Mouse (Mus musculus): ENCODE measurements around the gene Zfp941. TPM values are rescaled to one million over a fixed set of nuclear protein-coding genes. Genes with fewer than 3 reads are reported as not detected.

The Zfp941 gene
- total and polyA plus RNA-seq, 3 experiments = 0.34 TPM; not detected in 2

- peaks cover 68% of the 10 kb centered on the region for H3K27me3 ChIP-seq (replicated peaks)
- H3K79me2 ChIP-seq (replicated peaks; ENCODE audit: control insufficient read depth, extremely low read depth, insufficient read depth, poor library complexity, severe bottlenecking) = no peaks in the 10 kb centered on the region
- in situ Hi-C loops (cut with MboI; ENCODE audit: low pct_ligation_motif_present, low pct_unique_long_range_greater_than_20kb, low sequenced_read_pairs) (no loop called here), dilution Hi-C loops (cut with MboI; ENCODE audit: extremely low pct_ligation_motif_present, extremely low pct_unique_long_range_greater_than_20kb, low sequenced_read_pairs) (no loop called here)
- H3K27ac ChIP-seq (ENCODE audit: insufficient read depth, low read depth) = no peak overlapping the region
- peaks cover 2% of the 10 kb centered on the region for H3K9me3 ChIP-seq (replicated peaks; ENCODE audit: low read length)
- H3K36me3 ChIP-seq (replicated peaks in 1 of 2; ENCODE audit: control insufficient read depth in 1 of 2, insufficient read depth in 1 of 2, low read length in 1 of 2) = no peaks in the 10 kb centered on the region
- H3K4me3 ChIP-seq (replicated peaks in 1 of 3; ENCODE audit: low read depth in 2 of 3, low read length in 2 of 3, poor library complexity in 1 of 3) = no peak overlapping the region
- no peak for DNase-seq (ENCODE audit: extremely low read depth)
- H3K9ac ChIP-seq (ENCODE audit: insufficient read depth, low read depth) = no peak overlapping the region
- TF ChIP-seq MAZ (IDR thresholded peaks at IDR 0.05; ENCODE audit: low read depth, low read length) (no peak), SIN3A (IDR thresholded peaks at IDR 0.05; ENCODE audit: low read length) (no peak), HCFC1 (IDR thresholded peaks at IDR 0.05; ENCODE audit: low read depth, low read length) (no peak), MAX (IDR thresholded peaks at IDR 0.05; ENCODE audit: low read length) (no peak), POLR2AphosphoS2 (IDR thresholded peaks at IDR 0.05; ENCODE audit: low read depth, low read length) (no peak)
- H3K4me1 ChIP-seq (ENCODE audit: control insufficient read depth in 1 of 2, insufficient read depth in 2 of 2) = no peaks in the 10 kb centered on the region
- H3K4me2 ChIP-seq (ENCODE audit: insufficient read depth, low read depth, poor library complexity, severe bottlenecking) = no peak overlapping the region
Measured at GRCm38 (mm10) chr7:140760647-140761046, 61.3 kb downstream of the Zfp941 start.

Other genes starting within 250 kb of the Zfp941 start
Only the 20 nearest of the 27 such genes appear.
- not detected in 2 replicates for gene Olfr539, start 162.2 kb downstream of the Zfp941 start, total RNA-seq (2012; rRNA removed)
- not detected in 2 replicates for gene Olfr539, start 162.2 kb downstream of the Zfp941 start, total RNA-seq (2014; rRNA removed)
- not detected in 2 replicates for gene Olfr539, start 162.2 kb downstream of the Zfp941 start, polyA plus RNA-seq (2012; ENCODE audit: insufficient read length, low read depth)
- not detected in 2 replicates for gene Olfr45, start 140.2 kb downstream of the Zfp941 start, total RNA-seq (2012; rRNA removed)
- gene Olfr45, start 140.2 kb downstream of the Zfp941 start, total RNA-seq (2014; rRNA removed) = not detected in 2 replicates
- not detected in 2 replicates for gene Olfr45, start 140.2 kb downstream of the Zfp941 start, polyA plus RNA-seq (2012; ENCODE audit: insufficient read length, low read depth)
- gene Olfr541, start 124.9 kb downstream of the Zfp941 start, total RNA-seq (2012; rRNA removed) = not detected in 2 replicates
- not detected in 2 replicates for gene Olfr541, start 124.9 kb downstream of the Zfp941 start, total RNA-seq (2014; rRNA removed)
- not detected in 2 replicates for gene Olfr541, start 124.9 kb downstream of the Zfp941 start, polyA plus RNA-seq (2012; ENCODE audit: insufficient read length, low read depth)
- gene Cyp2e1, start 58.4 kb downstream of the Zfp941 start, total RNA-seq (2012; rRNA removed) = not detected in 2 replicates
- gene Cyp2e1, start 58.4 kb downstream of the Zfp941 start, total RNA-seq (2014; rRNA removed) = not detected in 2 replicates
- gene Cyp2e1, start 58.4 kb downstream of the Zfp941 start, polyA plus RNA-seq (2012; ENCODE audit: insufficient read length, low read depth) = not detected in 2 replicates
- not detected in 2 replicates for gene Syce1, start 34.3 kb downstream of the Zfp941 start, total RNA-seq (2012; rRNA removed)
- not detected in 2 replicates for gene Syce1, start 34.3 kb downstream of the Zfp941 start, total RNA-seq (2014; rRNA removed)
- not detected in 2 replicates for gene Syce1, start 34.3 kb downstream of the Zfp941 start, polyA plus RNA-seq (2012; ENCODE audit: insufficient read length, low read depth)
- gene Urah, start 12.8 kb upstream of the Zfp941 start, total RNA-seq (2012; rRNA removed) = not detected in 2 replicates
- gene Urah, start 12.8 kb upstream of the Zfp941 start, total RNA-seq (2014; rRNA removed) = not detected in 2 replicates
- not detected in 2 replicates for gene Urah, start 12.8 kb upstream of the Zfp941 start, polyA plus RNA-seq (2012; ENCODE audit: insufficient read length, low read depth)
- gene Scgb1c1, start 23.4 kb upstream of the Zfp941 start, total RNA-seq (2012; rRNA removed) = not detected in 2 replicates
- not detected in 2 replicates for gene Scgb1c1, start 23.4 kb upstream of the Zfp941 start, total RNA-seq (2014; rRNA removed)
- not detected in 2 replicates for gene Scgb1c1, start 23.4 kb upstream of the Zfp941 start, polyA plus RNA-seq (2012; ENCODE audit: insufficient read length, low read depth)
- not detected in 2 replicates for gene Odf3, start 25.6 kb upstream of the Zfp941 start, total RNA-seq (2012; rRNA removed)
- not detected in 2 replicates for gene Odf3, start 25.6 kb upstream of the Zfp941 start, total RNA-seq (2014; rRNA removed)
- gene Odf3, start 25.6 kb upstream of the Zfp941 start, polyA plus RNA-seq (2012; ENCODE audit: insufficient read length, low read depth) = not detected in 2 replicates
- not detected in 2 replicates for gene Gm45785, start 34.2 kb upstream of the Zfp941 start, total RNA-seq (2012; rRNA removed)
- gene Gm45785, start 34.2 kb upstream of the Zfp941 start, total RNA-seq (2014; rRNA removed) = not detected in 2 replicates
- gene Gm45785, start 34.2 kb upstream of the Zfp941 start, polyA plus RNA-seq (2012; ENCODE audit: insufficient read length, low read depth) = not detected in 2 replicates
- 66.5 and 80.9 TPM in 2 replicates for gene Ric8a, start 34.8 kb upstream of the Zfp941 start, total RNA-seq (2012; rRNA removed)
- gene Ric8a, start 34.8 kb upstream of the Zfp941 start, total RNA-seq (2014; rRNA removed) = 53.2 and 54.2 TPM in 2 replicates
- gene Ric8a, start 34.8 kb upstream of the Zfp941 start, polyA plus RNA-seq (2012; ENCODE audit: insufficient read length, low read depth) = 56.4 and 61.9 TPM in 2 replicates
- 13.8 and 16.7 TPM in 2 replicates for gene Bet1l, start 35.4 kb upstream of the Zfp941 start, total RNA-seq (2012; rRNA removed)
- gene Bet1l, start 35.4 kb upstream of the Zfp941 start, total RNA-seq (2014; rRNA removed) = 11.6 and 13.1 TPM in 2 replicates
- gene Bet1l, start 35.4 kb upstream of the Zfp941 start, polyA plus RNA-seq (2012; ENCODE audit: insufficient read length, low read depth) = 24.3 and 25.1 TPM in 2 replicates
- gene Psmd13, start 59.8 kb upstream of the Zfp941 start, total RNA-seq (2012; rRNA removed) = 165 and 189 TPM in 2 replicates
- gene Psmd13, start 59.8 kb upstream of the Zfp941 start, total RNA-seq (2014; rRNA removed) = 166 and 168 TPM in 2 replicates
- gene Psmd13, start 59.8 kb upstream of the Zfp941 start, polyA plus RNA-seq (2012; ENCODE audit: insufficient read length, low read depth) = 185 and 245 TPM in 2 replicates
- gene Sirt3, start 60.1 kb upstream of the Zfp941 start, total RNA-seq (2012; rRNA removed) = 17.8 and 23.7 TPM in 2 replicates
- 14.9 and 16.6 TPM in 2 replicates for gene Sirt3, start 60.1 kb upstream of the Zfp941 start, total RNA-seq (2014; rRNA removed)
- 10.3 and 12.6 TPM in 2 replicates for gene Sirt3, start 60.1 kb upstream of the Zfp941 start, polyA plus RNA-seq (2012; ENCODE audit: insufficient read length, low read depth)
- not detected in 2 replicates for gene Cox8b, start 78.3 kb upstream of the Zfp941 start, total RNA-seq (2012; rRNA removed)
- not detected in 2 replicates for gene Cox8b, start 78.3 kb upstream of the Zfp941 start, total RNA-seq (2014; rRNA removed)
- not detected in 2 replicates for gene Cox8b, start 78.3 kb upstream of the Zfp941 start, polyA plus RNA-seq (2012; ENCODE audit: insufficient read length, low read depth)
- gene Nlrp6, start 98.7 kb upstream of the Zfp941 start, total RNA-seq (2012; rRNA removed) = 0.08 and 0.21 TPM in 2 replicates
- gene Nlrp6, start 98.7 kb upstream of the Zfp941 start, total RNA-seq (2014; rRNA removed) = not detected in 2 replicates
- gene Nlrp6, start 98.7 kb upstream of the Zfp941 start, polyA plus RNA-seq (2012; ENCODE audit: insufficient read length, low read depth) = 0.14 and 0.15 TPM in 2 replicates
- gene Pgghg, start 119.2 kb upstream of the Zfp941 start, total RNA-seq (2012; rRNA removed) = 3.3 and 3.7 TPM in 2 replicates
- gene Pgghg, start 119.2 kb upstream of the Zfp941 start, total RNA-seq (2014; rRNA removed) = 3.2 and 4.0 TPM in 2 replicates
- gene Pgghg, start 119.2 kb upstream of the Zfp941 start, polyA plus RNA-seq (2012; ENCODE audit: insufficient read length, low read depth) = 3.1 and 3.6 TPM in 2 replicates
- 0.68 and 0.76 TPM in 2 replicates for gene Ifitm5, start 128.1 kb upstream of the Zfp941 start, total RNA-seq (2012; rRNA removed)
- gene Ifitm5, start 128.1 kb upstream of the Zfp941 start, total RNA-seq (2014; rRNA removed) = not detected in 2 replicates
- 0.55 and 0.71 TPM in 2 replicates for gene Ifitm5, start 128.1 kb upstream of the Zfp941 start, polyA plus RNA-seq (2012; ENCODE audit: insufficient read length, low read depth)
- not detected in 2 replicates for gene Gm45717, start 133.8 kb upstream of the Zfp941 start, total RNA-seq (2012; rRNA removed)
- gene Gm45717, start 133.8 kb upstream of the Zfp941 start, total RNA-seq (2014; rRNA removed) = not detected in 2 replicates
- not detected in 2 replicates for gene Gm45717, start 133.8 kb upstream of the Zfp941 start, polyA plus RNA-seq (2012; ENCODE audit: insufficient read length, low read depth)
- gene Ifitm2, start 133.8 kb upstream of the Zfp941 start, total RNA-seq (2012; rRNA removed) = 128 and 136 TPM in 2 replicates
- gene Ifitm2, start 133.8 kb upstream of the Zfp941 start, total RNA-seq (2014; rRNA removed) = 314 and 381 TPM in 2 replicates
- gene Ifitm2, start 133.8 kb upstream of the Zfp941 start, polyA plus RNA-seq (2012; ENCODE audit: insufficient read length, low read depth) = 159 and 213 TPM in 2 replicates
- gene Ifitm1, start 145.0 kb upstream of the Zfp941 start, total RNA-seq (2012; rRNA removed) = 55.5 and 62.0 TPM in 2 replicates
- gene Ifitm1, start 145.0 kb upstream of the Zfp941 start, total RNA-seq (2014; rRNA removed) = 32.9 and 33.6 TPM in 2 replicates
- gene Ifitm1, start 145.0 kb upstream of the Zfp941 start, polyA plus RNA-seq (2012; ENCODE audit: insufficient read length, low read depth) = 10.9 and 14.8 TPM in 2 replicates

All from CH12.LX (cell line).